Mouse (Mus musculus): ENCODE results near the gene Wdr11.

Gene Wdr11

GRCm38 (mm10) chr7:129685326-129685725 lies 93.7 kb downstream of the Wdr11 start:
- DNase-seq (ENCODE audit: low spot score): no peak
